Mouse (Mus musculus) kidney, postnatal 4 days (tissue): ENCODE measurements at regions not wholly inside any gene's neighbourhood (a gene's known extent, or its start where the extent isn't known, plus 50 kb on each side); places are given as distances from the start of the nearest gene placed in this dataset.

Experiments
- DNase-seq, 2 experiments: peaks; one replicate each; pipeline ENCODE4 v3.0.0; 2021; ENCODE audit warnings: mixed read lengths in 2 of 2

DNA sequence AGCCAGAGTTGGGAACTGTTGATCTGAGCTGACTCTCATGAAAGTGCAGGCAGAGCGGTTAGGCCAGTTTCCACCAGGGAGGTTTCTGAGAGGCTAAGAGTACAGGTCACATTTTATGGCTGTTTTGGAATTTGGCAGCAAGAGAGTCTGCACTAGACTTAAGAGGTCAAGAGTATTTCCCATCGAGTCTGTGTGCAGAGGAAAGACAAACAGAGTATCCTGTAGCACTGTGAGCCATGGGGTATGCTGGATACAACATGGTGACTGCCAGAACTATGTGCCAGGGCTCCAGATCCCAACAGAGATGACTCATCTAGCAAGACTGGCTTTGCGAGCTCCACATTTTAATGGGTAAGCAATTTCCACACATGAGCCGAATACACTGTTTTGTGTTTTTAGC lies 146.0 kb upstream of the Mpped2 start:
- DNase-seq: peak in 1 of 2 experiments; percentile 17

DNA sequence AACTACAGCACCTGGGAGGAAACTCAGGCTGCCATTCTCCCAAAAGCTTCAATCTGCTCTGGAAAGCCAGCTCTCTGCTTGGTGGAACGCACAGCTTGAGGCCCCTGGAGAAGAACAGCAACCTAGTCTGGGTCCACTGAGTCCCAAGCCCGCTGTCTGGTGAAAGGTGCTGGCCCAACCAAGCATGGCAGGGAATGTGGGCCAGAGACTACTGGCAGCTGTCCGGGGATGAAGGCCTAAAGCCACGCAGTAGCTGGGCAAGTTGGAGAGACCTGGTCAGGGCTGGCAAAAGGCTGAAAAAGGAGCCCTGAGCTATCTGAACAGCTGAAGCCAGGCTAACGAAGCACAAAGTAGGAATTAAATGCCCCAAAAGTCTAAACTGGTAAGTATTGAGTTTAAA lies 139.4 kb upstream of the Mpped2 start:
- DNase-seq: peak in 1 of 2 experiments; percentile 8

DNA sequence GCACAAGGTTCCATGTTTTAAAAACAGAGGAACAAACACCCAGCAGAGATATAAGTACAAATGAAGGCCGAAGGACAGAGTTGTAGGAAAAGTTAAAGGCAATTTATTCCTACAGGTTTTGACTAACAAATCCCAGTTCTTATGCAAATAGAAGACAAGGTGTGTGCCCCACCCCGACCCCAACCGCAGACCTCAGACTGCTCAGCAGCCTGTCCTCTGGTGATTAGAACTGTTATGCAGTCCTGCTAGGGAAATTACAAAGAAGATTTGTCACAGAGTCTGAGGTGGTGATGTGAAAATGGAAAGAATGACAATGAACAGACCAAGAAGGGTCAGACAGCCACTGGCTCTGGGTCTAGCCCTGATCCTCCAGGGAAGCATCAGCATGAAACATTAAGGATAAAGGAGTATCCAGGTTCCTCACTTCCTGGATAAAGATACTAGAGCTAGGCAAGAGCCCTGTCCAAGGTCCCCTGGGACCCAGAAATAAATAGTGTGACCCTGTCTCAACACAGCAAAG lies 131.4 kb upstream of the Mpped2 start:
- no peak for DNase-seq

DNA sequence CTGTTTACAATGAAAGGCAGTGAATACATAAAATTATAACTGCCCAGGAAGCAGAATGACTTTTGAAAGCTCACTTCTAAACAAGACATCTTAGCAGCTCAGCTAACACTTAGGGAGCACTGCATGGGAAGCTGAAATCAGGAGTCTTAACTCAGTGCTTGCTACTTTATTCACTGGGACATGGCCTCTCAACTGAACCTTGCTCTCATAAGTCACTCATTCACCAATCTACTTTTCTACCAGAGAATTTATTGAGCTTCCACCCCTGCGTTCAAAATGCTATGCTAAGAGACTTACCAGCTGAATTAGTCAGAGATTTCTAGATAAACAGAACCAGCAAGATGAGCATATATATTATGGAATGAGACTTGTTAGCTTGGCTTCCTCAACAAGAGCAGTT lies 122.8 kb upstream of the Mpped2 start:
- no peak for DNase-seq

DNA sequence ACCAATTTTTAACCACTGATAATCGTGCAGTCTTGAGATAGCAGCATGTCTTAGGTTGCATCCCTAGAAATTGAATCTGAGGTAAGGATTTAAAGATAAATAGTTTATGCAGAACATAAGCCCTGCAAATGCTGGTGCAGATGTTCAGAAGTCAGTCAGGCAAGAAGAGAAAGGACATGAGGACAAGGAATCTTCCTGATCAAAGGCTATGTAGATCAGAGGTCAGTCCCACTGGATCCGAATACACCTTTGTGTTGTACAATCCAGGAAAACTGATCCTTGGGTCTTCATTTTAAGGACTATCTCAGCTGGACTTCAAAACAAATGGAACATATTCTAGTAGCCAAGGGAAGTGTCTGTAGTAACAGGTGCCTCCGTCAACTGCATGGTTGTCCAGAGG lies 121.7 kb upstream of the Mpped2 start:
- no peak for DNase-seq

DNA sequence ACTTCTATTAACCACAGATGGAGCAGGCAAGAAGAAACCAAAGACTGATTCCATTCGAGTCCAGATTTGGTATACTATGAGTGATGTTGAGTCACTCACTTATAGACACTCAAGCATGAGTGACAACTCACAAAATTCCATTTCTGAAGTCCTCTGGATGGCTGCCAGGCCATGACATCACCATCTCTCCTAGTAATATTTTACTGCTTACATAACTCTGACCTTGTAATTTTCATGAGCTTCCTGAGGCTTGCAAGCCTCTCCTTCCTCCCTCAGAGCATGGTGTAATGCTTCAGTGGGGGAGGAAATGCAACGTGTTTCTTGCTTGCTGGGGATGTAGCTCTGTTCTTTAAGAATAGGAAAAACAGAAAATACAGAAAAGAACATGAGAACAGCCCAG lies 121.2 kb upstream of the Mpped2 start:
- DNase-seq: peak; percentile 3 to 8

DNA sequence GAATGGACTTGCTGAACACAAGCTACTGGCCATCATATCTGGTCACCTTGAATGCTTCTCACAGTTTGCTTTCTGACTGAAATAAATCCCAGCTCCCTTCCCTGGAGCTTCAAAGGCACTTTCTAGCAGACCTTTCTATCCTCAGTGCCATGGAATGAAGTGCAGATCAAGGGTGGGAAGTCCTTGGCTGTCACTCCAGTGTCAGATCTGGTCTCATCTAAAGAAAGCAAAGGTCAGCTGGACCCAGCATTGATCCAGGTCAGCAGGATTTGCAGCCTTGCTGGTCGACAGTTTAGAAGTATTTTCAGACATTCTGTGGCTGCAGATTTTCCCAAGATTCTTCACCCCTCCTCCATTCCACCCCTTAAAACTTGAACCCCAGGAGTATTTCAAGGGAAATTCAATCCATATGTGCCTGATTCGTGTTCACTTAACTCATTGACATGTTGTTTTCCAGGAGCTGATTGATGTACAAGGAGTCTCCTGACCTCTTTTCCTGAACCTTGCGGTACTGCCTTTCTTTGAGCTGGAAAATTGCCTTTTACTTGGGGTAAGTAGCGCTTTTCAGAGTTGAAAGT lies 116.2 kb upstream of the Mpped2 start:
- DNase-seq: no peak

DNA sequence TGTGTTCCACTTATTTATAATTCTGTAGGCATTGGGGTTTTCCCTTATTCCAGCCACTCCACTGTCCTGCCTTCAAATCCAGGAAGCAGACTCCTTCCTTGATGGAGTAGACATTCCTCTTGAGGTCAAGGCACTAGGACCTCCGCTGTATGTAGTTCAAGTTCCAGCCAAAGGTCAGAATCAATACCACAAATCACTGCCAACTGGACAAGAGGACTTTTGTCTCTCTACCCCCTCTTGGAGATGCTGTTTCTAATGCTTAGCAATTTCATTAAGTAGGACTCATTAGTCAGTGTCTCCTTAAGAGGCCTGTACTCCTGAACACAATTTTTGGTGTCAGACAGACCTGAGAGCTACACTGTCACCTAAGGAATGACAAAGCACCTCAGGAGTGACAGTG lies 115.0 kb upstream of the Mpped2 start:
- no peak for DNase-seq

DNA sequence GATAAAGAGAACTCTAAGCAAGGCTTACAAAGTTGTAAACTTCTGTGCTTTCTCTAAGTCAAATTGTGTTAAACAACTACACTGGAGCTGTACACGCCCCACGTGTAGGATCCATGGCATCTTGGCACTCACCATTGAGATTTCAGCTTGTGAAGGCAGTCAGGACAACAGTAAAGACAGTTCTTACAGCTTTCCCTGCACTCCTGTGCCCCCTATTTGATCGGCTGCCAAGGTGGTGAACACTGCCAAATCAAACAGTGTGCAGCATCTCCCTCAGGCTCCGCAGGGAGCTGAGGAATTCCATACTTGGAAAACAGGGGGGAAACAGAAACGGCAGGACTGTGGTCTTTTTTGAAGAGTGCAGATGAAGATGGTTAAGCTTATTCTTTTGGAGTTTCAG lies 112.4 kb upstream of the Mpped2 start:
- peak; percentile 43 to 56 for DNase-seq

DNA sequence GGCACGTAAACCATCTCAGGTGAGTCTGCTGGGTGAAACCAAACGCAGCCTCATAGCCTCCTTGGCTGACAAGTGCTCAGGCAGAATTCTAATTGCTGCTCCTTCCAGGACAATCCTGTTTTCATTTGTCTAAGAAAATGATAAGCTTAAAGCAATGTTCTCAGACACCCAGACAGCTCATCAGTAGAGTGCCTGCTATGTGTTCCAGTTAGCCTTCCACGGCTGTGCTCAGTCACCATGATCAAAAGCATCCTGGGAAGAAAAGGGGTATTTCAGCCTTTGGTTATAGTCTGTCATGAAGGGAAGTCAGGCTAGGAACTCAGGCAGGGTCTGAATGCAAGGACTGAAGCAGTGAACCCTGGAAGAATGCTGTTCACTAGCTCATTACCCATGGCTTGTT lies 71.8 kb upstream of the Mpped2 start:
- no peak for DNase-seq

DNA sequence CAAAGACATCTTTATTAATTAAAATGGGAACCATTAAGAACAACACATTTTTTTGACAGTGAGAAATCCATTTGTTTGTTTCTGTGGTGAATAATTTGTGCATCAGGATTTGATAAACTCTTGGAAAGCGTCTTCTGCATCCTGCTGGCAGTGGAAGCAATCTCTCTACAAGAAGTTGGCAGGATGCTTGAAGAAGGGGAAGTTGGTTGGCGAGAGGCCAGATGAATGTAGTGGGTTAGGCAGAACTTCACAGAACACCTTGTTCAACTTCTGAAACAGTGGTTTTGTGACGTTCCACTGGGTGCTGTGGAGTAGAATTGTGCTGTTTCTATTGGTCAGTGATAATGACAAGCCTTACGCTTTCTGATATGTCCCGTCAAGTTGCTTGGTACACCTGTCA lies 70.7 kb upstream of the Mpped2 start:
- peak; percentile 13 to 15 for DNase-seq

DNA sequence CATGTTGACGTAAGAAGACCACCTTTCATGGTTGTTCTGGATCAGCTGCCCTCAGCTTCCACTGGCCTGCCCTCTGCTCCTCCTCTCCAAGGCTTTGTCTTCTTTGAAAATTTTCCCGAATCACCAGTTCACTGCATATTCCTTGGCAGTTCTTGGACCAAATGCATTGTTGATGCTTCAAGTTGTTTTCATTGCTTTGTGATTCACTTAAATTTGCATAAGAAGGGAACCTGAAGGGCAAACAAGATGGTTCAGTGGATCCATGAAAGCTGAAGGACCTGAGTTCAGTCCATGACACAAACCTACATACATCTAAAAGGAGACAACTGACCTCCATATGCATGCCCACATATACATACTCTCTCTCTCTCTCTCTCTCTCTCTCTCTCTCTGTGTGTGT lies 69.4 kb upstream of the Mpped2 start:
- DNase-seq: no peak

DNA sequence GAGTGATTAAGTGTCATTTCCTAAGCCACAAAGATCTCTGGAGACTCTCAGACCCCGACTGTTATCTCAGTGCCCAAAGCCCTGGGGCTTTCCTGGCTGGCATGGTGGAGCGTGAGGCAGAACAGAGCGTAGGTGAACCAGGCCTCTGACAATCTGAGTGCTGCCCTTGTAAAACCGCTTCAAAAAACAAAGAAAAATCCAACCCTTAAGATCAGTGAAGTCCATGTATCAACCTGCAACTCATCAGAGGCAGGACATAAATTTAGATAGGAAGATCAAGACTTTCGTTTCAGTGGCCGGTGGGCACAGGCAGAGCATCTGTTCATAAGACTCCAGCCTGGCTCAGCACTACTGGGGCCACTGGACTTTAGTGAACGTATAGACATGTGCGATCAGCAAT lies 61.1 kb upstream of the Mpped2 start:
- DNase-seq: no peak
